Mouse (Mus musculus): ENCODE data around the gene Tmem41b. TPM values are rescaled to one million over a fixed set of nuclear protein-coding genes. Genes with fewer than 3 reads are reported as not detected.

Gene Tmem41b
- polyA plus RNA-seq, 1 experiment from 2014 or later: 73.9 TPM

GRCm38 (mm10) chr7:109967805-109968579 lies 18.7 kb downstream of the Tmem41b start:
- no peak overlapping the region for H3K4me3 ChIP-seq
- WGBS: 86% methylated on average over 11 of the region's 11 CpGs
- no peaks in the 10 kb centered on the region for H3K27me3 ChIP-seq (ENCODE audit: low read depth, poor library complexity, severe bottlenecking)
- H3K4me1 ChIP-seq: peaks cover 6% of the 10 kb centered on the region
- no peak for DNase-seq (ENCODE audit: low spot score)
- H3K27ac ChIP-seq: no peak overlapping the region
- peaks cover 7% of the 10 kb centered on the region for H3K36me3 ChIP-seq
- H3K9me3 ChIP-seq (replicated peaks): no peaks in the 10 kb centered on the region

- Histone ChIP-seq H3K4me1 (peaks cover 9% of the 10 kb centered on the region), H3K9me3 (replicated peaks) (no peaks in the 10 kb centered on the region), H3K4me3 (no peak overlapping the region), H3K27ac (no peak overlapping the region), H3K36me3 (no peaks in the 10 kb centered on the region), H3K27me3 (ENCODE audit: low read depth, poor library complexity, severe bottlenecking) (no peaks in the 10 kb centered on the region)
- no peak for DNase-seq (ENCODE audit: low spot score)
These were observed 21.1 kb downstream of the Tmem41b start for GRCm38 (mm10) chr7:109965658-109966057.

GRCm38 (mm10) chr7:109963707-109964106 lies 23.0 kb downstream of the Tmem41b start:
- Histone ChIP-seq H3K4me3 (no peak overlapping the region), H3K27me3 (ENCODE audit: low read depth, poor library complexity, severe bottlenecking) (no peaks in the 10 kb centered on the region), H3K36me3 (no peaks in the 10 kb centered on the region), H3K27ac (no peak overlapping the region), H3K9me3 (replicated peaks) (no peaks in the 10 kb centered on the region), H3K4me1 (peaks cover 13% of the 10 kb centered on the region)
- DNase-seq (ENCODE audit: low spot score): no peak
- 92% methylated on average over 4 of the region's 4 CpGs for WGBS

- Histone ChIP-seq H3K4me3 (no peak overlapping the region), H3K36me3 (no peaks in the 10 kb centered on the region), H3K9me3 (replicated peaks) (no peaks in the 10 kb centered on the region), H3K27me3 (ENCODE audit: low read depth, poor library complexity, severe bottlenecking) (no peaks in the 10 kb centered on the region), H3K27ac (no peak overlapping the region), H3K4me1 (peaks cover 19% of the 10 kb centered on the region)
- WGBS: 86% methylated on average over 4 of the region's 4 CpGs
- DNase-seq (ENCODE audit: low spot score): no peak
These were observed 24.1 kb downstream of the Tmem41b start for GRCm38 (mm10) chr7:109962596-109962995.

- Histone ChIP-seq H3K27me3 (ENCODE audit: low read depth, poor library complexity, severe bottlenecking) (no peaks in the 10 kb centered on the region), H3K27ac (no peak overlapping the region), H3K36me3 (no peaks in the 10 kb centered on the region), H3K4me3 (no peak overlapping the region), H3K4me1 (peaks cover 19% of the 10 kb centered on the region), H3K9me3 (replicated peaks) (no peaks in the 10 kb centered on the region)
- WGBS: 87% methylated on average over 2 of the region's 2 CpGs
- no peak for DNase-seq (ENCODE audit: low spot score)
These were observed 25.2 kb downstream of the Tmem41b start for GRCm38 (mm10) chr7:109961570-109961969.

GRCm38 (mm10) chr7:109960613-109961154 lies 26.0 kb downstream of the Tmem41b start:
- DNase-seq (ENCODE audit: low spot score): no peak
- Histone ChIP-seq H3K36me3 (no peaks in the 10 kb centered on the region), H3K4me3 (peak overlapping the region; percentile 93), H3K4me1 (peaks cover 19% of the 10 kb centered on the region), H3K27me3 (ENCODE audit: low read depth, poor library complexity, severe bottlenecking) (no peaks in the 10 kb centered on the region), H3K9me3 (replicated peaks) (no peaks in the 10 kb centered on the region), H3K27ac (peak overlapping the region; percentile 96)
- 9% methylated on average over 13 of the region's 13 CpGs for WGBS

DNA sequence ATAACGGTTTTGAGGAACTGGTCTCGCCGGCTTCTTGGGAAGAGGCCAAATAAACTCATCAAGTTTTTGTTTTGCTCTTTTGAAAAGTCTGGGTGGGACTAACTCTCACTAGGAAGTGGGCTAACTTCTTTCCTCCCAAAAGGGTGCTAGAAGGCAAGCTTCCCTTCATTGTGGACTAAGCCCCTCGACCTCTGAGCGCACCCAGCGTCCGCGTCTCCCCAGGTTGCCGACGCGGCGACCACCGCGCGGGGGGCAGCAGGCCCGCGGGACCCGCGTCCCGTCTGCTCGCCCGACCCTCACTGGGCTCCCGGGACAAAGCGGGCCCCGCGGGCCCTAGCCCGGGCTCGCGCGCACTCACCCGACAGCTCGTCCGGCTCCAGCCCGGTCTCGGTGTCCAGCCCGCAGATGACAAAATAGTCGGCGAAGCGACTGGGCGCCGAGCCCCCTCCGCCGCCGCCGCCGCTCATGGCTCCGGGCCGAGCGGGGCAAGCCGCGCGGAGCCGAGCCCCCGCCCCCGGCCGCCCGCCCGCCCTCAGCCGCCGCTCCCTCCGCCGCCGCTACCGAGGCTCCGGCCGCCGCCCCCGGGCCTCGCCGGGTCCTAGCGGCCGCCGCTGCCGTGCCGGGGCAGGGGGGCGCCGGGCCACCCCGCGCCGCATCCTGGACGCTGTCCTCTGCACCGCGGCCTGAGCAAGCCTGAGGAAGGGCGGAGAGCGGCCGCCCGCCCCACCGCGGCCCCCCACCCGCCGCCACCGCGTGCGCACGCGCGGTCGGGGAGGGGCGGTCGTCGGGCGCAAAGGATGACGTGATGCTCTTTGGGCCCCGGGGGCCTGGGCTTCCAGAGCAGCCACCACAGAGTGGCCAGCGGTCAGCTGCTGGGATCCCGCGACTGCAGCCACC lies 26.8 kb downstream of the Tmem41b start, which contains the start of gene Dennd5a:
Gene Dennd5a, minus strand, starts transcription at position 755 of the 897 bp plus-strand sequence.
- Histone ChIP-seq H3K4me1 (peaks cover 22% of the 10 kb centered on the region), H3K9me3 (replicated peaks) (no peaks in the 10 kb centered on the region), H3K36me3 (no peaks in the 10 kb centered on the region), H3K27me3 (ENCODE audit: low read depth, poor library complexity, severe bottlenecking) (no peaks in the 10 kb centered on the region), H3K4me3 (peak within 1 kb of the TSS; percentile 93), H3K27ac (peak within 1 kb of the TSS; percentile 96)
- DNase-seq (ENCODE audit: low spot score): peak; percentile 90
- WGBS: under 1% methylated on average over 107 of the region's 107 CpGs

GRCm38 (mm10) chr7:109958843-109959715 lies 27.6 kb downstream of the Tmem41b start:
- 14% methylated on average over 18 of the region's 18 CpGs for WGBS
- H3K4me1 ChIP-seq: peaks cover 25% of the 10 kb centered on the region
- H3K9me3 ChIP-seq (replicated peaks): no peaks in the 10 kb centered on the region
- H3K27me3 ChIP-seq (ENCODE audit: low read depth, poor library complexity, severe bottlenecking): no peaks in the 10 kb centered on the region
- H3K27ac ChIP-seq: peak overlapping the region; percentile 96
- DNase-seq (ENCODE audit: low spot score): no peak
- peak overlapping the region; percentile 93 for H3K4me3 ChIP-seq
- H3K36me3 ChIP-seq: no peaks in the 10 kb centered on the region

DNA sequence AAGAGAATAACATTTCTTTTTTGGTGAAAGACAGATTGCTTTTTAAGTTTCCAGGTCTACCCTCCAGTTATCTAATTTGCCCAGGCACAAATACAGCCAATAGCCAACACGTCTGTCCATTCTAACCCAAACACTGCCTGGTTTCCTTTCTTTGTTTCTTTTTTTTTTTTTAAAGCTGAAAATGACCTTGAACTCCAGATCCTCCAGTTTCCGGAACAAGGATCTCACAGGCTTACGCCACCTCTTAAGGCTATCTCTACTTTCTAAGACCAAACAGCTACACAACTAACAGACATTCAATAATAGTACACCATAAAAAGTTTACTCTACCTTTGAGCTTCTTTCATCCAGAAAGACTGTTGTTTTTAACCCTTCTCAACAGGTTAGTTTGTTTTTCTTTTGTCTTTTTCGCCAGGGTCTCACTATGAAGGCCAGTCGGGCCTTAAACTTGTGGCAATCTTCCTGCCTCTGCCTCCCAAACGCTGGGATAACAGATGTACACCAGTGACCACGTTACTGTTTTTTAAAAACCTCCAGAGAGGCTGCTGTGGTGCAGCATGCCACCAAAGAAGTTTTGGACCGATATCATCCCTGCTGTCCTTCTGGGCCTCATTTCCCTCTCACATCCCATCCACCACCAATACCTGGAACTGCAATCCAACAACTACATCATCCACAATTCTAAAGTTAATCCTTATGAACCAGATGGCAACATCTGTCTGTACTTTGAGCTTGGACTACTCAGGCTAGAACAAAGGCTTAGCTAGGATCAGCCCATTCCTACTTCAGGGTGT lies 28.5 kb downstream of the Tmem41b start:
- Histone ChIP-seq H3K9me3 (replicated peaks) (no peaks in the 10 kb centered on the region), H3K4me1 (peaks cover 25% of the 10 kb centered on the region), H3K4me3 (peak overlapping the region; percentile 93), H3K27ac (peak overlapping the region; percentile 36), H3K36me3 (no peaks in the 10 kb centered on the region), H3K27me3 (ENCODE audit: low read depth, poor library complexity, severe bottlenecking) (no peaks in the 10 kb centered on the region)
- 85% methylated on average over 8 of the region's 8 CpGs for WGBS
- no peak for DNase-seq (ENCODE audit: low spot score)

GRCm38 (mm10) chr7:109954622-109955401 lies 31.9 kb downstream of the Tmem41b start:
- H3K27me3 ChIP-seq (ENCODE audit: low read depth, poor library complexity, severe bottlenecking): no peaks in the 10 kb centered on the region
- H3K4me3 ChIP-seq: no peak overlapping the region
- H3K9me3 ChIP-seq (replicated peaks): no peaks in the 10 kb centered on the region
- no peak overlapping the region for H3K27ac ChIP-seq
- no peaks in the 10 kb centered on the region for H3K36me3 ChIP-seq
- H3K4me1 ChIP-seq: peaks cover 19% of the 10 kb centered on the region
- no peak for DNase-seq (ENCODE audit: low spot score)
- WGBS: 65% methylated on average over 6 of the region's 6 CpGs

- no peaks in the 10 kb centered on the region for H3K9me3 ChIP-seq (replicated peaks)
- H3K4me3 ChIP-seq: no peak overlapping the region
- no peak for DNase-seq (ENCODE audit: low spot score)
- 86% methylated on average over 4 of the region's 4 CpGs for WGBS
- H3K27me3 ChIP-seq (ENCODE audit: low read depth, poor library complexity, severe bottlenecking): no peaks in the 10 kb centered on the region
- H3K36me3 ChIP-seq: no peaks in the 10 kb centered on the region
- peaks cover 6% of the 10 kb centered on the region; the same call in 1 of the 2 replicates for H3K4me1 ChIP-seq
- no peak overlapping the region for H3K27ac ChIP-seq
These were observed 35.4 kb downstream of the Tmem41b start for GRCm38 (mm10) chr7:109951297-109951696.

Data from limb, embryonic 10.5 days (tissue).